Mouse (Mus musculus) left cerebral cortex, adult 18-20 months (tissue): ENCODE data around the gene Jade3. TPM values are rescaled to one million over a fixed set of nuclear protein-coding genes. Genes with fewer than 3 reads are reported as not detected.
"Not testable (repeated sequence)": the region's sequence is repeated elsewhere in the genome, so short reads cannot be mapped to it uniquely, and the experiment has no call there.

Experiments used
- DNase-seq, 2 experiments: peaks; one replicate each; pipeline ENCODE4 v3.0.0; 2021 to 2022; ENCODE audit warnings: low spot score in 2 of 2, mixed read lengths in 1 of 2
- long read RNA-seq, 2 experiments: library from polyadenylated mRNA; stranded (forward); transcript quantifications; one replicate each; pipeline ENCODE4 v2.0.0; 2021
- total RNA-seq, 2 experiments: library from RNA; stranded (reverse); gene quantifications; 2 replicates each; pipeline ENCODE4 v1.2.3; 2021

The Jade3 gene
- total RNA-seq: 1 to 10 TPM; 7.2 to 9.1 TPM
- long read RNA-seq, experiment 1, full-length matches to known transcripts: 1 of 4 reads
- long read RNA-seq, experiment 1, partial matches to known transcripts: 0 of 4 reads
- long read RNA-seq, experiment 1, other reads (novel, unspliced or antisense): 3 of 4 reads
- long read RNA-seq, experiment 2, full-length matches to known transcripts: 2 of 4 reads
- long read RNA-seq, experiment 2, partial matches to known transcripts: 0 of 4 reads
- long read RNA-seq, experiment 2, other reads (novel, unspliced or antisense): 2 of 4 reads

DNA sequence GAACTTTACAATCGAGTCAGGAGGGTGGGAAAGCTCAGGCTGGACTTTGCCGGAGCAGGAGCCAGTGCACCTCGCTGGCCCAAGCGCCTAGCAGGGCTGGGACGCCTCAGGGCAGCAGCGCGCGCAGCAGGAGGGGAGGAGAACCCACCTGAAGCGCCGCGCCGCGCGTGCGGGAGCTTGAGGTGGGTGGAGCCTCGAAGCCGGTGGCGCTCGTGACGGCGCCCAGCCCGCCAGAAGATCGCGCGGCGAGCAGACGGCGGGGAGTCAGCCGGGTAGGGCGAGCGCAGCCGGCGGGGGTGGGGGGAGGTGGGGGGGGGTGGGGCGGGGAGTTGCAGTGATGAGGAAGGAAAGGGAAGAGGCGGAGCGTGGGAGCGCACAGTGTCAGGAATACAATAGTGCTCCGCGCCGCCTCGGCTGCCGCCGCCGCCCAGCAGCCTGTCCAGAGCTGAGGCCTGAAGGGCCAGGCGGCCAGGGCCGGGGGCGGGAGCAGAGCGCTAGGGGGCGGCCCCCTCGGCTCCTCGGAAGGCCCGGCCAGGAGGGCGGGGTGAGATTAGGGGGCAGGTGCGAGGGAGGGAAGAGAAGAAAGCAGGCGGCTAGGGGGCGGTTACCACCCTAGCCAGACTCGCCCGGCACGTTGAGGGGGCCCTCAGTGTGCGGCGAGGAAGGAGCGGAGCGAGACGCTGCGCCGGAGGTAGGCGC lies at the start of gene Jade3:
Gene Jade3 (plus strand): TSS at position 549 of the 699 bp plus-strand sequence.
- DNase-seq: peak; percentile 52

- DNase-seq: no peak
These were observed 46.0 kb upstream of the Jade3 start for GRCm38 (mm10) chrX:20379347-20380014.

DNA sequence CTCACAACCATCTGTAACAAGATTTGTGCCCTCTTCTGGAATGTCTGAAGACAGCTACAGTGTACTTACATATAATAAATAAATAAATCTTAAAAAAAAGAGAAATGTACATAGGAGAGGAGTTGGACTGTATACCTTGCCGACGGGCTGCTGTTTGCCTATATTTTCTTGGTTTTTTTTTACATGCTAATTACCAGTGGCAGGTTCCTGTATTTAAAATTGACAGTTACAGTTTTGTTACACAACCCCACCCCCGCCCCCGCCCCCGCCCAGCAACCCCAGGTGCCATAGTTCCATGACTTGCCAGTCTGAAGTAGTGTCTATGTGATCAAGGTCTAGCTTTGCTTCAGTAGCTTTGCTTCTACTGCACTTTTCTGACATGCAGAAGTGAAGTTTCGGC lies 43.2 kb upstream of the Jade3 start:
- no peak for DNase-seq

DNA sequence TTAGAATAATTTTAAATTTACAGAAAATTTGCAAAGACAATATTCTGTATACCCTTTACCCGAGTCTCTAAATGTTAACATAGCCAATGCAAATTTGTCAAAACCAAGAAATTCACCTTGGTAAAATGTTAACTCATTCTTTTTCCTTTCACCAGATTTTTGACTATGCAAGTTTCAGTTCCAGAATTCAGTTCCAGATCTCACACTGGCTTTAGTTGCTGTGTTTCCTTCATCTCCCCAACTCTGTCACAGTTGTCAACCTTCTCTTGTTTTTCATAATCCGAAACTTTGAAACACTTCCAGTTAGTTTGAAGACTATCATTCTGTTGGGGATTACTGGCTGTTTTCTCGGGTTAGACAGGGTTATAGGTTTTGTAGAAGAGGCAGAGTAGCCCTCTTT lies 38.5 kb upstream of the Jade3 start:
- no peak for DNase-seq

GRCm38 (mm10) chrX:20391964-20392363 lies 33.5 kb upstream of the Jade3 start:
- not testable (repeated sequence) for DNase-seq

DNA sequence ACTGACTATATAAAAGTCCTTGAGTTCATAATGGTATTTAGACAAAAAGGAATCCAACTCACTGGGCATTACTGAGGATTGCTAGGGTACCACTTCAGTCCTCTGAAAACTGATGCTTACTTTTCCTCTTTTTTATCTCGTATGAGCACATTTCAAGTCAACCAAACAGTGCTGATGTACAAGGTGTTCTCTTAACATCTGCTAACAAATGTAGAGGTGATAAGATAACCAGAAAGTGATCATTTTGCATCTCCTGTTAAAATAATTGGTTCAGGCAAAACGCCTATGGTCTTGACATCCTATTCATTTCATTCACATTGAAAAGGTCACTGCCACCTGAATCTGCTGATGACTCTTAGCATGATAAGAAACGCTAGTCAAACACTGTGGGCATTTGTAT lies 32.5 kb upstream of the Jade3 start:
- no peak for DNase-seq

DNA sequence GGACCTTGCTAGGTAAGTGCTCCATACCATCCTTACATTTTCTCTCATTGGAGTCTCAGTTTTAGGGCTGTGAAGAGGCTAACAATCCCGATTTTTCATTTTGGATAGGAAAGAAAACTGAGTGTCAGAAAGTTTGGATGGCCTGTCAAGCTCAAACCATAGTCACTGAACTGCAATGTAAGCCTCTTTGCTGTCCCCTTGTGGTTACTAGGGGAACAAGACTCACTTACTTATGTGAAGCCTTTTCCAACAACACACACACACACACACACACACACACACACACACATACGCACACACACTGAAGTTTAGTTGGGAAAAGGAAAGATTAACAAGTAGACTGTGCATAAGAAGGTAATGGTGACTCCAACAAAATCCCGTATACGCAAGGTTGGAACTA lies 21.4 kb upstream of the Jade3 start:
- DNase-seq: no peak

DNA sequence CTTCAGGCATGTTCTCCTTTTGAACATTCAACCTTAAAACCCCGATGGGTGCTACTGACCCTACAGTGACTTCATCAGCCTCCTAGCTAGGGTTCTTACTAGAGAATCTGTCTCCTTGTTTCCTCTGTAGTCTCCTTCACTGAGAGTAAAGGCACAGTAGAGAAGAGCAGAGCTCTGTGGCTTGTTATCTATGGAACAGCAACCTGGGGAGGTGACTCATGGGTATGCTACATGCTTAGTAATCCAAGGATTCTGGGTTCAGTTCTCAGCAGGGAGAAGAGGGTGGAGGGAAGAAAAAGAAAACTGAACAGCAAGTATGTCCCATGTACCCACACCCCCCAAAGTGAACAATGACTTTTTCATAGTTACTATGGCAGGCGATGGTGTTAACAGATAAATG lies 18.6 kb upstream of the Jade3 start:
- DNase-seq: no peak

DNA sequence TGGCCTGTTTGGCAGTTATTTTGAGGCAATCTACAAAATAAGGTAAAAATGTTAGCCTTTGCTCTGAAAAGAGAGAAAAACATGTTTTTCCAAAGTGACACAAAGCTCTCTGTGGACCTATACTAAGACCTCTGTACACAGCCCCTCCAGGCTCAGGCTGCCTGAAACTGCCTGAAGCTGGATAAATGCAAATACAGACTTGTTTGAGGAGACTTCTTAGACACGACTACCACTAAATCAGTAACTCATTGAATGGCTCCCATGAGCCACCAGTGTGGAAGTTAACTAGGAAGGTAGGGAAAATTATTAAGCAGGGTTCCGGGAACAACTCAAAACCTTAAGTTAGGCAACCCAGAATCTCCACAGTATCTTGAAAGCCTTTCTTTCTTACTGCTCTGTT lies 17.8 kb upstream of the Jade3 start:
- no peak for DNase-seq

- no peak for DNase-seq
These were observed 14.1 kb upstream of the Jade3 start for GRCm38 (mm10) chrX:20411382-20411781.

DNA sequence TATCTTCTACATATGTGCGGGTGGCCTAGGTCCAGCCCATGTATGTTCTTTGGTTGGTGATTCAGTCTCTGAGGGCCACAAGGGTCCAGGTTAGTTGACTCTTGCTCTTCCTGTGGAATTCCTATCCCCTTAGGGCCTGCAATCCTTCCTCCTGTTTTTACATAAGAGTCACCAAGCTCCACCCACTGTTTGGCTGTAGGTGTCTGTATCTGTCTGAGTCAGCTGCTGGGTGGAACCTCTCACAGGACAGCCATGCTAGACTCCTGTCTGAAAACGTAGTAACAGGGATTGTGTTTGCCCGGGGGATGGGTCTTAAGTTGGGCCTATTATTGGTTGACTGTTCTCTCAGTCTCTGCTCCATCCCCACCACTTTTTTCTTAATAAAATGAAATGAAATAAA lies 13.3 kb upstream of the Jade3 start:
- DNase-seq: no peak

DNA sequence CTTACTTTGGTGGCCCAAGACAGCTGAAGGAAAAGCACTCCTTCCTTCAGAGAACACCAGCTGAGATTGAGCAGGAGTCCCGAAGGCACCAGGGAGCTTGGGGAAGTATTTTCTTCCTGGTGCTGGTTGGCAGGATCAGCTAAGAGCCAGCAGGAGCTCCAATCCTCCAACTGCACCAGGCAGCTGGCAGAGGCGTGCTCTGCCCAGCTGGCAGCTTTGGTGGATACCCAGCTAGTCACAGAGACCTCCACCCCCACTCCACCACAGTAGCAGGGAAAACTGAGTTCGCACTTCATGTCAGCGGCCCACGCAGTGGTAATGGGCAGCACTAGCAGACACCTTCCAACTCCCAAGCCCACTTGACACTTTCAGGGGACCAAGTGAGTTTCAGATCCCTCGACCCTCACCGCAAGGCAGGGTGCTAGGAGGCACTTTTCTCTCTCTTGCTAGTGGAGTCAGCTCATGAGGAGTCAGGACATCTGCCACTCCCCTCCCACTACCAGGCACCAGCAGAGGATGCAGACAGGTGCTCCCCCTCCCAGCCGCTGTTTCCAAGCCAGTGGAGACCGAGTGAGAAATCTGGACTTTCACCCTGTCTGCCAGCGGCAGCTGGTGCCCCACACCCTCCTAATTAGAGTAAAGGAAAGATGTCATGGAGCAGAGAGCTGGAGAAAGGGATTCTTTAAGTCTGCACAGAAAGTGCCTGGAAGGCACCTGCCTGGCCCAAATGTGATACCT lies 10.4 kb upstream of the Jade3 start:
- peak; percentile 24 to 55 for DNase-seq

GRCm38 (mm10) chrX:20418461-20418860 lies 7.0 kb upstream of the Jade3 start:
- DNase-seq: no peak

DNA sequence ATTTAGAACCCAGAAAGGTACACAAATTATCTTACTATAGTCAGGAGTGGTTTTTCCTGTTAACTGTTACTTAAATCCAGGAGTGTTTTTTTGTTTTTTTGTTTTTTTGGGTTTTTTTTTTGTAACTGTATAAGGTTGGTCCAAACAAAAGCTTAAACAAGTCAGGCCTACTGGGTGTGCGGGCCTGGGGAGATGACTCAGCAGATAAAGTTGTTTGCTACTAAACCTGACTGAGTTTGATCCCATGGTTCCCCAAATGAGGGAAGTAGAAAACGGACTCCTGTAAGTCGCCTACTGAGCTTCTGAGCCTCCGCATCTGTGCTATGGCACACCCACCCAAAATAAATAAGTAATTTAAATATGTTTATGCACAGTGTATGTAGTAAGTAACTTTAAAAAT lies 6.0 kb upstream of the Jade3 start:
- no peak for DNase-seq

DNA sequence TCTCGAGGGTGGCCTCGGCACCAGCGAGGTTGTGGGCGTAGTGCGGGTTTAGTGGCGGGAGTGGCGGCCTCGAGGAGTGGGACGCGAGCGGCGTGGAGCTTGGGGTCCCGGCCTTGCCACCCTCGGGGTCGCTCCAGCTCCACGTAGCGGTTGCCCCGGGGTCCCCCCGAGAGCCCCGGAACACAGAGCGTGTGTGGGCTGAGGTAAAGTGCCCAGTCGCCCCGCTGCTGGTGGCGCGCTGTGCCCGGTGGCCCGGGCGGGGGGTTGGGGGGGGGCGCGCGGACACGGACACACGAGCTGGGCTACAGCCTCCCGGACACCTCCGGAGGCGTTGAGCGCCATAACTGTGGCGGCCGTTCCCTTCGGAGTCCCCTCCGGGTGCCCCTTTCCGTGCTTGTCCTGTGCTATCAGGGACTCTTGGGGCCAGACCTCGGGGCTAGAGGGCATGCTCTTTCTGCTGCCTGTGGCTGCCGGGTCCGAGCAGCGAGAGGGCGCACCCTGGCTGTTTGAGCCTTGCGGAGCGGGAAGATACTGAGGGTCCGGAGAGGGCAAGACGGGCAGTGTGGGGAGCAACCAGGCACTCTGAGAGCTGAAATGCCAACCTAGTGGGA lies 456 bp downstream of the Jade3 start:
- DNase-seq: peak; percentile 2 to 10

DNA sequence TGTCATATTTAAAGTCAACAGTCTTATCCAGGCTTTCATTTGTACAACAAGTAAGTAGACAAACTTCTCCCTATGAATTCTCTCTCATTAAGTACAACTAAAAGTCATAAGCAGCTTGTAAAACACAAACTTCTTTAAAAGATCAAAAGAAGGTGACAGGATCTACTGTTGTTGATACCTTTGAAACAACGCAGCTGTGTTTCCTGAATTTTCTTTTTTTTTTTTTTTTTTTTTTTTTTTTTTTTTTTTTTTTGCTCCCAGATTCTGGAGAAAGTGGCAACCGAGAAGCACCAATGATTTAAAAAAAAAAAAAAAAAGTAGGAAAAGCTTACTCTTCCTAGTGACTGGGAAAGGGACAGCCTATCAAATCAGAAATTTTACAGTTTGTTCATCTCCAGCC lies 57.7 kb downstream of the Jade3 start:
- no peak for DNase-seq

DNA sequence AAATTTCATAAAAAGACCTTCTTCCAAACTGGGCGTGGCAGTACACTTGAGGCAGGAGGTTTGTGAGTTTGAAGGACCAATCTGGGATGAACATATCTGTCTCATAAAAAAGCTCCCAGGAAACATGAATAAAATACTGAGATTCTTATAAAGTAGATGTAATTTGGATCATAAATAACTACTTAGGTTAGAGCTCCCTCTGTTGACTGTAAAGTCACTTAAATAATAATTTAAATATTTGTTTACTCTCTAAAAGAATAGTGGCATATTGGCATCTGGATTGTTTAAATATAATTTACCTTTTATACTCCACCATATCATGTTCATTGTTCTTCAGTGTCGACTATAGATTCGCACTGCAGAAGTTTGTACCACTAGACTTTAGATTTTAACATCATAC lies 72.2 kb downstream of the Jade3 start:
- DNase-seq: no peak

- DNase-seq: no peak
These were observed 94.9 kb downstream of the Jade3 start for GRCm38 (mm10) chrX:20520290-20520939.

GRCm38 (mm10) chrX:20521578-20521977 lies 96.1 kb downstream of the Jade3 start:
- no peak for DNase-seq

- DNase-seq: no peak
These were observed 107.1 kb downstream of the Jade3 start for GRCm38 (mm10) chrX:20532621-20533020.

- no peak for DNase-seq
These were observed 118.4 kb downstream of the Jade3 start for GRCm38 (mm10) chrX:20543867-20544266.
